8 mouse cellular contexts compared by ENCODE assay signal in genomic region chr13:19394798-19395687, GRCm38 (mm10). TPM values are rescaled to one million over a fixed set of nuclear protein-coding genes. Genes with fewer than 3 reads are reported as not detected.
DNase-seq lines count a peak whose midpoint lies in the region; ATAC-seq and TF ChIP-seq lines count a peak whose summit lies in the region.

No protein-coding gene starts in this region.

- no peaks in the 10 kb centered on the region for H3K9me3 ChIP-seq in kidney, embryonic 15.5 days (replicated peaks)
- no peaks in the 10 kb centered on the region for H3K9me3 ChIP-seq in hindbrain, embryonic 15.5 days
- H3K9me3 ChIP-seq in midbrain, embryonic 16.5 days (replicated peaks; ENCODE audit: control insufficient read depth, low read length, poor library complexity, severe bottlenecking), result no peaks in the 10 kb centered on the region

- TF ChIP-seq POLR2A in bone marrow, adult 2 months (IDR thresholded peaks at IDR 0.05; ENCODE audit: borderline replicate concordance, control insufficient read depth, low read depth, low read length), result no peak

- H3K27me3 ChIP-seq in kidney, embryonic 15.5 days, result no peaks in the 10 kb centered on the region
- H3K27me3 ChIP-seq in hindbrain, embryonic 15.5 days, result no peaks in the 10 kb centered on the region
- H3K27me3 ChIP-seq in midbrain, embryonic 16.5 days (ENCODE audit: control insufficient read depth, insufficient read depth, low read depth, low read length), result no peaks in the 10 kb centered on the region

- ATAC-seq in kidney, embryonic 15.5 days (replicated peaks; ENCODE audit: low FRiP score), result no peak; the same call in 1 of the 2 replicates
- peak; percentile 89 for ATAC-seq in hindbrain, embryonic 15.5 days (ENCODE audit: low FRiP score, low read depth)
- peak; percentile 90 for ATAC-seq in midbrain, embryonic 16.5 days

- peak overlapping the region; percentile 60 for H3K4me2 ChIP-seq in kidney, embryonic 15.5 days
- H3K4me2 ChIP-seq in hindbrain, embryonic 15.5 days, result peak overlapping the region; percentile 80
- peak overlapping the region; percentile 63 for H3K4me2 ChIP-seq in midbrain, embryonic 16.5 days (ENCODE audit: low read length)

- peak overlapping the region; percentile 81 for H3K4me3 ChIP-seq in kidney, embryonic 15.5 days (replicated peaks)
- peak overlapping the region; percentile 99 for H3K4me3 ChIP-seq in bone marrow, adult 2 months (replicated peaks; ENCODE audit: control insufficient read depth, low read depth, low read length)
- H3K4me3 ChIP-seq in hindbrain, embryonic 15.5 days, result peak overlapping the region; percentile 74
- peak overlapping the region; percentile 89 for H3K4me3 ChIP-seq in midbrain, embryonic 16.5 days (ENCODE audit: low read depth, low read length)

- H3K9ac ChIP-seq in kidney, embryonic 15.5 days, result peak overlapping the region; percentile 86
- H3K9ac ChIP-seq in hindbrain, embryonic 15.5 days, result peak overlapping the region; percentile 93
- H3K9ac ChIP-seq in midbrain, embryonic 16.5 days (ENCODE audit: low read depth, low read length), result peak overlapping the region; percentile 99

- H3K4me1 ChIP-seq in kidney, embryonic 15.5 days, result peaks cover 27% of the 10 kb centered on the region
- H3K4me1 ChIP-seq in bone marrow, adult 2 months (ENCODE audit: control insufficient read depth, insufficient read depth, low read length), result peaks cover 2% of the 10 kb centered on the region; the same call in 1 of the 2 replicates
- H3K4me1 ChIP-seq in hindbrain, embryonic 15.5 days (replicated peaks), result peaks cover 29% of the 10 kb centered on the region
- peaks cover 21% of the 10 kb centered on the region for H3K4me1 ChIP-seq in midbrain, embryonic 16.5 days (ENCODE audit: control insufficient read depth, insufficient read depth, low read length)

- peak overlapping the region; percentile 82 for H3K27ac ChIP-seq in kidney, embryonic 15.5 days
- peak overlapping the region; percentile 88 for H3K27ac ChIP-seq in bone marrow, adult 2 months (ENCODE audit: control insufficient read depth, insufficient read depth, low read depth, low read length, poor library complexity)
- peak overlapping the region; percentile 93 for H3K27ac ChIP-seq in hindbrain, embryonic 15.5 days (replicated peaks)
- peak overlapping the region; percentile 93 for H3K27ac ChIP-seq in midbrain, embryonic 16.5 days (ENCODE audit: low read length)

- no peak for DNase-seq in kidney, adult 18-20 months
- DNase-seq in adrenal gland, adult 8-10 months, result no peak
- no peak for DNase-seq in kidney, postnatal 4 days
- no peak for DNase-seq in gastrocnemius, postnatal 36 days

- intact Hi-C loops in gastrocnemius, postnatal 36 days (cut with DNase I), result no loop called here

- no peaks in the 10 kb centered on the region for H3K36me3 ChIP-seq in kidney, embryonic 15.5 days
- 0 out of 2 replicates have a peak, but pooled peaks cover 7% of the 10 kb centered on the region for H3K36me3 ChIP-seq in hindbrain, embryonic 15.5 days
- H3K36me3 ChIP-seq in midbrain, embryonic 16.5 days (ENCODE audit: control insufficient read depth, insufficient read depth, low read length), result no peaks in the 10 kb centered on the region

- WGBS in kidney, embryonic 15.5 days, result under 1% methylated on average over 25 of the region's 25 CpGs
- 3% methylated on average over 25 of the region's 25 CpGs for WGBS in bone marrow, adult 2 months
- WGBS in hindbrain, embryonic 15.5 days, result under 1% methylated on average over 25 of the region's 25 CpGs
- WGBS in midbrain, embryonic 16.5 days, result under 1% methylated on average over 25 of the region's 25 CpGs

- no peak for TF ChIP-seq CTCF in bone marrow, adult 2 months (IDR thresholded peaks at IDR 0.05; ENCODE audit: control insufficient read depth, insufficient read depth, low read length)

RNA-seq across cellular contexts. Expression of gene Stard3nl, which starts 0.6 kb away (rescaled TPM):
- 103 and 112 TPM in 2 replicates for polyA plus RNA-seq in kidney, embryonic 15.5 days (2015; fragmentation: Nextera tagmentation; extraction: Ambion mirVana)
- polyA plus RNA-seq in bone marrow, adult 2 months (2011; ENCODE audit: insufficient read depth, insufficient read length, low replicate concordance, missing spikeins), result 7.4 and 10.7 TPM in 2 replicates
- 203 and 204 TPM in 2 replicates for polyA plus RNA-seq in hindbrain, embryonic 15.5 days (2015; fragmentation: Nextera tagmentation; extraction: Ambion mirVana)
- 223 and 230 TPM in 2 replicates for polyA plus RNA-seq in midbrain, embryonic 16.5 days (2015; fragmentation: Nextera tagmentation; extraction: Ambion mirVana)
- total RNA-seq in adrenal gland, adult 8-10 months (2022), result 10 to 100 TPM; 37.0 to 46.0 (median 38.9) TPM
- 1 to 10 TPM; 5.9 to 6.1 TPM for total RNA-seq in gastrocnemius, postnatal 36 days (2021)
